In the genomic region with DNA sequence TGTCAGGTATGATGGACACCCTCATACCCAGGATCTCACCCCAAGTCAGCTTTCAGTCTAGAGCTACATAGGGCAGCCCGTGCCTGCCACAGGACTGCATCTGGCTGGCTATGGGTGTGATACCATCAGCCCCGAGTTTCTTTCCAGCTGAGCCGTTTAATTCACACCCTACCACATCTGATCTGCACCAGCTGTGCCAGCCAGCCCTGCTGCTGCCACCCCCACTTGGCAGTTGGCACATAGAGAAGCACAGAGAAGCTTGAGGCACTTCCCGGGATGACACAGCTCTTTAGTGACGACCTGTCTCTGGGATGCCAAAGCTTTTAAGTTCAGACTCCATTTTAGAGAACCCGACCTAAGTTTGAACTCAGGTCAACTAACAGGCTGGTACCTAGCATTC, we compare ENCODE assay signal across 21 mouse cellular contexts. TPM values are rescaled to one million over a fixed set of nuclear protein-coding genes. Genes with fewer than 3 reads are reported as not detected.
"Had no signal": no experiment of that assay in that cellular context is flagged by ENCODE, and none has a peak within 500 bp of the region (broad histone marks: within the 10 kb centered on the region; RNA-seq: fewer than 3 reads in every experiment).

No protein-coding gene starts in this region.

- H3K4me3 ChIP-seq: liver, embryonic 15.5 days; lung, embryonic 15.5 days; megakaryocyte, embryonic 14.5 days; midbrain, embryonic 13.5 days; midbrain, embryonic 15.5 days; neural tube, embryonic 12.5 days; stomach, embryonic 15.5 days had no signal

- H3K27me3 ChIP-seq: liver, embryonic 15.5 days; lung, embryonic 15.5 days; megakaryocyte, embryonic 14.5 days; midbrain, embryonic 13.5 days; midbrain, embryonic 15.5 days; neural tube, embryonic 12.5 days; stomach, embryonic 15.5 days had no signal

- ATAC-seq: liver, postnatal 0 days; lung, postnatal 0 days; midbrain, embryonic 13.5 days; midbrain, embryonic 15.5 days had no signal

- H3K27ac ChIP-seq: liver, embryonic 15.5 days; lung, embryonic 15.5 days; macrophage; midbrain, embryonic 13.5 days; midbrain, embryonic 15.5 days; neural tube, embryonic 12.5 days; stomach, embryonic 15.5 days; stomach, postnatal 0 days had no signal

- H3K4me1 ChIP-seq: liver, embryonic 15.5 days; lung, embryonic 15.5 days; megakaryocyte, embryonic 14.5 days; midbrain, embryonic 13.5 days; midbrain, embryonic 15.5 days; neural tube, embryonic 12.5 days; stomach, embryonic 15.5 days had no signal

- DNase-seq: liver, postnatal 0 days; lung, adult 2 months; lung, postnatal 14 days; lung, postnatal 36 days; thymus, postnatal 14 days; thymus, postnatal 36 days had no signal

RNA-seq across cellular contexts. Expression of gene Zdhhc25, which starts 51.8 kb away (rescaled TPM):
- polyA plus RNA-seq: liver, embryonic 15.5 days; liver, postnatal 0 days; lung, adult 2 months; lung, embryonic 15.5 days; lung, postnatal 0 days; macrophage; midbrain, embryonic 11.5 days; midbrain, embryonic 13.5 days; midbrain, embryonic 15.5 days; midbrain, postnatal 0 days; neural tube, embryonic 12.5 days; neural tube, embryonic 14.5 days; spleen, adult 2 months; stomach, embryonic 15.5 days; stomach, postnatal 0 days; thymus, postnatal 0 days had no signal
